9 mouse cellular contexts compared by ENCODE assay signal in genomic region chr6:125274841-125275563, GRCm38 (mm10). TPM values are rescaled to one million over a fixed set of nuclear protein-coding genes. Genes with fewer than 3 reads are reported as not detected.
A peak's percentile ranks its signal among the peaks of the same experiment; 100 is the strongest.
DNase-seq lines count a peak whose midpoint lies in the region; ATAC-seq lines count a peak whose summit lies in the region.
"Had no signal": no experiment of that assay in that cellular context is flagged by ENCODE, and none has a peak within 500 bp of the region (broad histone marks: within the 10 kb centered on the region; RNA-seq: fewer than 3 reads in every experiment).

No protein-coding gene starts in this region.

- H3K36me3 ChIP-seq in heart, embryonic 11.5 days (ENCODE audit: control insufficient read depth, insufficient read depth, low read length) = no peaks in the 10 kb centered on the region

- H3K9ac ChIP-seq in heart, embryonic 11.5 days (ENCODE audit: low read depth, low read length) = no peak overlapping the region

- no peak overlapping the region for H3K4me3 ChIP-seq in heart, embryonic 11.5 days (ENCODE audit: low read depth, low read length)

- WGBS in heart, embryonic 11.5 days (ENCODE audit: insufficient replicate concordance) = 60% methylated on average over 15 of the region's 15 CpGs

- ATAC-seq in heart, embryonic 11.5 days (replicated peaks; ENCODE audit: insufficient number of reproducible peaks, low FRiP score, low TSS enrichment) = no peak
- no peak for ATAC-seq in monocyte, adult 5-6 weeks (replicated peaks; ENCODE audit: insufficient number of reproducible peaks, low FRiP score, low TSS enrichment, poor library complexity, severe bottlenecking)

- no peaks in the 10 kb centered on the region for H3K9me3 ChIP-seq in heart, embryonic 11.5 days (replicated peaks; ENCODE audit: control insufficient read depth, low read length)

- no peak overlapping the region for H3K4me2 ChIP-seq in heart, embryonic 11.5 days

- H3K4me1 ChIP-seq in heart, embryonic 11.5 days (ENCODE audit: control insufficient read depth, insufficient read depth, low read length) = no peaks in the 10 kb centered on the region

- peak; percentile 37 to 47 for DNase-seq in heart, adult 18-20 months
- DNase-seq in ovary, postnatal 36 days (ENCODE audit: low spot score) = peak; percentile 29
- no peak for DNase-seq in ovary, postnatal 10 days (ENCODE audit: low spot score)
- peak; percentile 43 for DNase-seq in adrenal gland, adult 2 months
- DNase-seq in kidney, adult 8-10 months = peak; percentile 49 to 68
- DNase-seq in retina, adult 2 months (ENCODE audit: low read depth, low spot score) = peak; percentile 8

- no peaks in the 10 kb centered on the region for H3K27me3 ChIP-seq in heart, embryonic 11.5 days (ENCODE audit: control insufficient read depth, insufficient read depth, low read length)

- no peak overlapping the region for H3K27ac ChIP-seq in heart, embryonic 11.5 days (ENCODE audit: low read depth, low read length)

RNA-seq across cellular contexts. Expression of gene Tuba3a, which starts 10.8 kb away (rescaled TPM):
- not detected for total RNA-seq in heart, adult 18-20 months (2021)
- 0.10 TPM in 1 of 2 replicates, not detected in the other for polyA plus RNA-seq in heart, embryonic 11.5 days (2014; fragmentation: Nextera tagmentation; extraction: Ambion mirVana)
- not detected for total RNA-seq in adrenal gland, adult 2 months (2021)
- polyA plus RNA-seq in adrenal gland, adult 2 months (2012; rRNA removed) = not detected in 2 replicates
- 0.78 TPM in 1 of 3 replicates, not detected in the others for total RNA-seq in monocyte, adult 5-6 weeks (2017)
- total RNA-seq: hematopoietic stem cell, adult 5-6 weeks had no signal

RNA-seq across cellular contexts. Expression of gene Cd27, which starts 38.2 kb away (rescaled TPM):
- 1 to 10 TPM in 1 of 2 experiments, not detected in 1; 1.7 TPM for total RNA-seq in heart, adult 18-20 months (2021)
- polyA plus RNA-seq in heart, embryonic 11.5 days (2014; fragmentation: Nextera tagmentation; extraction: Ambion mirVana) = 1.2 and 1.4 TPM in 2 replicates
- under 1 TPM; 0.43 to 0.73 TPM for total RNA-seq in adrenal gland, adult 2 months (2021)
- polyA plus RNA-seq in adrenal gland, adult 2 months (2012; rRNA removed) = 0.74 and 0.88 TPM in 2 replicates
- 9.1 to 38.2 TPM (median 26.6 TPM) in 3 replicates for total RNA-seq in monocyte, adult 5-6 weeks (2017)

RNA-seq across cellular contexts. Expression of gene Ltbr, which starts 38.7 kb away (rescaled TPM):
- 10 to 100 TPM; 25.0 to 28.7 TPM for total RNA-seq in heart, adult 18-20 months (2021)
- 35.0 and 40.7 TPM in 2 replicates for polyA plus RNA-seq in heart, embryonic 11.5 days (2014; fragmentation: Nextera tagmentation; extraction: Ambion mirVana)
- total RNA-seq in adrenal gland, adult 2 months (2021) = 10 to 100 TPM; 75.1 to 78.7 TPM
- polyA plus RNA-seq in adrenal gland, adult 2 months (2012; rRNA removed) = 179 and 206 TPM in 2 replicates
- total RNA-seq in monocyte, adult 5-6 weeks (2017) = 29.5 to 47.9 TPM (median 41.2 TPM) in 3 replicates

RNA-seq across cellular contexts. Expression of gene Tapbpl, which starts 43.3 kb away (rescaled TPM):
- 1 to 10 TPM; 5.7 to 6.1 TPM for total RNA-seq in heart, adult 18-20 months (2021)
- 2.0 and 2.2 TPM in 2 replicates for polyA plus RNA-seq in heart, embryonic 11.5 days (2014; fragmentation: Nextera tagmentation; extraction: Ambion mirVana)
- total RNA-seq in adrenal gland, adult 2 months (2021) = 10 to 100 TPM; 11.3 to 15.6 TPM
- 12.0 and 12.1 TPM in 2 replicates for polyA plus RNA-seq in adrenal gland, adult 2 months (2012; rRNA removed)
- 32.5 to 50.2 TPM (median 35.0 TPM) in 3 replicates for total RNA-seq in monocyte, adult 5-6 weeks (2017)

RNA-seq across cellular contexts. Expression of gene Scnn1a, which starts 45.5 kb away (rescaled TPM):
- 1 to 10 TPM in 1 of 2 experiments, under 1 TPM in 1; 0.47 to 1.3 TPM for total RNA-seq in heart, adult 18-20 months (2021)
- 0.69 and 0.93 TPM in 2 replicates for polyA plus RNA-seq in heart, embryonic 11.5 days (2014; fragmentation: Nextera tagmentation; extraction: Ambion mirVana)
- total RNA-seq in adrenal gland, adult 2 months (2021) = 1 to 10 TPM; 1.2 to 1.7 TPM
- 1.9 and 2.5 TPM in 2 replicates for polyA plus RNA-seq in adrenal gland, adult 2 months (2012; rRNA removed)
- 3.1 to 6.4 TPM (median 5.9 TPM) in 3 replicates for total RNA-seq in monocyte, adult 5-6 weeks (2017)
